Mouse (Mus musculus) small intestine, adult 2 months (tissue): ENCODE measurements around the gene Tssk1.

Experiments used
- CTCF ChIP-seq: fragments of 200-500 bp; IDR thresholded peaks from 2 replicates; pipeline ENCODE4 v1.5.1; 2012; ENCODE audit warnings: low read depth, mild to moderate bottlenecking, control low read depth, inconsistent platforms, low read length, moderate library complexity, mixed read lengths; ENCODE audit not compliant: insufficient replicate concordance, insufficient read length; ENCODE audit errors: extremely low read depth
- POLR2A ChIP-seq: fragments of 200-500 bp; IDR thresholded peaks from 2 replicates; pipeline ENCODE4 v1.6.1; 2012; ENCODE audit warnings: low read depth, mild to moderate bottlenecking, control low read depth, inconsistent platforms, low read length, moderate library complexity

GRCm38 (mm10) chr16:17943466-17943865, 49.4 kb downstream of the Tssk1 start:
- TF ChIP-seq POLR2A (no peak), CTCF (no peak)
